Mouse (Mus musculus): ENCODE results near the gene Tnrc18.
A peak's percentile ranks its signal among the peaks of the same experiment; 100 is the strongest.

Gene Tnrc18

GRCm38 (mm10) chr5:142771034-142771433, 46.4 kb downstream of the Tnrc18 start:
- no peak for DNase-seq

GRCm38 (mm10) chr5:142769641-142770040, 47.8 kb downstream of the Tnrc18 start:
- no peak for DNase-seq

GRCm38 (mm10) chr5:142768352-142769267, 48.9 kb downstream of the Tnrc18 start:
- DNase-seq: no peak

GRCm38 (mm10) chr5:142767937-142768336, 49.5 kb downstream of the Tnrc18 start:
- DNase-seq: peak; percentile 61

- no peak for DNase-seq
Observed at GRCm38 (mm10) chr5:142766708-142767107, 50.8 kb downstream of the Tnrc18 start.

- no peak for DNase-seq
Observed at GRCm38 (mm10) chr5:142764889-142765288, 52.6 kb downstream of the Tnrc18 start.

- DNase-seq: no peak
Observed at GRCm38 (mm10) chr5:142764306-142764705, 53.2 kb downstream of the Tnrc18 start.

GRCm38 (mm10) chr5:142762082-142762807, 55.2 kb downstream of the Tnrc18 start:
- no peak for DNase-seq

- no peak for DNase-seq
Observed at GRCm38 (mm10) chr5:142761326-142761983, 56.0 kb downstream of the Tnrc18 start.

- DNase-seq: no peak
Observed at GRCm38 (mm10) chr5:142759786-142760185, 57.7 kb downstream of the Tnrc18 start.

GRCm38 (mm10) chr5:142752241-142752640, 65.2 kb downstream of the Tnrc18 start:
- no peak for DNase-seq

GRCm38 (mm10) chr5:142750173-142750572, 67.3 kb downstream of the Tnrc18 start:
- DNase-seq: no peak

- DNase-seq: no peak
Observed at GRCm38 (mm10) chr5:142747026-142747629, 70.3 kb downstream of the Tnrc18 start.

GRCm38 (mm10) chr5:142739941-142740340, 77.5 kb downstream of the Tnrc18 start:
- DNase-seq: no peak

GRCm38 (mm10) chr5:142731916-142732315, 85.5 kb downstream of the Tnrc18 start:
- no peak for DNase-seq

GRCm38 (mm10) chr5:142730295-142730694, 87.2 kb downstream of the Tnrc18 start:
- no peak for DNase-seq

- DNase-seq: no peak
Observed at GRCm38 (mm10) chr5:142728301-142728700, 89.2 kb downstream of the Tnrc18 start.

- no peak for DNase-seq
Observed at GRCm38 (mm10) chr5:142726748-142727147, 90.7 kb downstream of the Tnrc18 start.

- DNase-seq: no peak
Observed at GRCm38 (mm10) chr5:142724265-142724664, 93.2 kb downstream of the Tnrc18 start.

- peak; percentile 75 for DNase-seq
Observed at GRCm38 (mm10) chr5:142723520-142724133, 93.8 kb downstream of the Tnrc18 start.

GRCm38 (mm10) chr5:142719897-142720296, 97.6 kb downstream of the Tnrc18 start:
- no peak for DNase-seq

- no peak for DNase-seq
Observed at GRCm38 (mm10) chr5:142718486-142718885, 99.0 kb downstream of the Tnrc18 start.
